Mouse (Mus musculus) kidney, adult 9 months (tissue): ENCODE measurements around the gene Cyp2c55.

Experiments used
- DNase-seq: peaks from one replicate; pipeline ENCODE4 v3.0.0; 2022

Gene Cyp2c55

GRCm38 (mm10) chr19:39006715-39007114 is at the start of gene Cyp2c55:
Gene Cyp2c55 (plus strand): TSS chr19:39007019.
- DNase-seq = no peak

- DNase-seq = no peak
These were observed 36.1 kb upstream of the Cyp2c55 start for GRCm38 (mm10) chr19:38970741-38971140.

- no peak for DNase-seq
These were observed 34.2 kb upstream of the Cyp2c55 start for GRCm38 (mm10) chr19:38972581-38972980.

- DNase-seq = no peak
These were observed 33.2 kb upstream of the Cyp2c55 start for GRCm38 (mm10) chr19:38973666-38974065.

- DNase-seq = no peak
These were observed 30.6 kb upstream of the Cyp2c55 start for GRCm38 (mm10) chr19:38976269-38976668.

GRCm38 (mm10) chr19:38981966-38982365 is 24.9 kb upstream of the Cyp2c55 start:
- peak; percentile 58 for DNase-seq

DNA sequence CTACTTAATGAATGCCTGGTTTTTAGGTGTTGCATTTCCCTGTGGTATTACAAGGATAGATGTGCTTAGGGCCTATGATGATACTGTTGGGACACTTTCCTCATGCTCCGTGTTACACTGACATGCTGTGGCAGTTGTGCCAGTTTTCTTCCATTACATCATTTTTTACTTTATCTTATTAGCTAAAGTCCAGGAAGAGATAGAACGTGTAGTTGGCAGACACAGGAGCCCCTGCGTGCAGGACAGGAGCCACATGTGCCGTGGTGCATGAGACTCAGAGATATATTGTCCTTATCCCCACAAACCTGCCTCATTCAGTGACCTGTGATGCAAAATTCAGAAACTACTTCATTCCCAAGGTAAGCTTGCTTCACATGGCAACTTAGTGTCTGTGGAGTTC is 8.6 kb upstream of the Cyp2c55 start:
- DNase-seq = no peak

DNA sequence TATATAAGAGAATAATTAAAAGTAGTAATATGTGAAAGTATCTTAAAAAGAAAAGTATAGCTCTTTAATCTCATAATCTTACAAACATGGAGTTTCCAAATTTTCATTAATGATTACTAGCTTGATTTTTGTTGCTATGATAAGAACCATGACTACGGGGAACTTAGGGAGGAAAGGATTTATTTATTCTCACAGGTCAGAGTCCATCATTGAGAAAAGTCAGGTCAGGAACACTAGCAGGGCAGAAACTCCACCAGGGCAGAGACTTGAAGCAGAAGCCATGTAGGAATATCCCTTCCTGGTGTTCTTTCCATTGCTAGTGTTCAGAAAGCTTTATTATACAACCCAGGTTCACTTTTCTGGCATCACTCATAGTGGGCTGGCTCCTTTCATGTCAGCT is 8.1 kb upstream of the Cyp2c55 start:
- no peak for DNase-seq

GRCm38 (mm10) chr19:39005132-39005531 is 1.7 kb upstream of the Cyp2c55 start:
- no peak for DNase-seq

DNA sequence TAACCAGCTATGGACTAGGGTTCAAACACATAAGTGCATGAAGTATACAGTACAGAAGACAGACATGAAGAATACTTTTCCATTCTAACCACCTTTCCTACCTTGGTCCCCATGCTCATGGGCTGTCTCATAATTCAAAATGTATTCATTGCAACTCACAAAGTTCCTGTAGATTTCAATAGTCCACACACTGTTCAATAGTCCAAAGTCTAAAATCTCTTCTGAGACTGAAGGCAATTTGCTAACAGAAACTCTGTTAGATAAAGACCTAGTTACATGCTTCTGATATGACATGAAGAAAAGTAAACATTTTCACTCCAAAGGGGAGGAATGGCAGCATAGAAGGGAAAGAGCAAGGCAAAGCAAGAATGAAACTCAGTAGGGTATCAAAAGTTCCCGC is 51.1 kb downstream of the Cyp2c55 start:
- no peak for DNase-seq

- DNase-seq = no peak
These were observed 53.9 kb downstream of the Cyp2c55 start, which contains the start of gene Cyp2c65 for GRCm38 (mm10) chr19:39060719-39061118. Gene Cyp2c65 (plus strand): TSS chr19:39061015.
